In genomic region chr6:55434360-55434759, GRCm38 (mm10) we compare ENCODE assay signal across 7 mouse cellular contexts. TPM values are rescaled to one million over a fixed set of nuclear protein-coding genes. Genes with fewer than 3 reads are reported as not detected.
DNase-seq lines count a peak whose midpoint lies in the region.

No protein-coding gene starts in this region.

- peak; percentile 48 for DNase-seq in MN1 (ENCODE audit: low spot score)
- peak; percentile 40 for DNase-seq in embryo, embryonic 10 days (ENCODE audit: low spot score)
- DNase-seq in heart, postnatal 25 days (ENCODE audit: low spot score), result peak; percentile 55
- peak; percentile 45 for DNase-seq in left cerebral cortex, postnatal 4 days
- DNase-seq in right cerebral cortex, postnatal 36 days (ENCODE audit: low spot score in 2 of 2), result peak; percentile 48 to 60
- DNase-seq in cerebellum, adult 11 months, result no peak
- no peak for DNase-seq in ovary, postnatal 14 days (ENCODE audit: low spot score)

- intact Hi-C loops in heart, postnatal 25 days (cut with DNase I), result no loop called here
- intact Hi-C loops in left cerebral cortex, postnatal 4 days (cut with DNase I), result no loop called here

RNA-seq across cellular contexts. Expression of gene Adcyap1r1, which starts 17.4 kb away (rescaled TPM):
- 1 to 10 TPM; 5.1 to 5.4 TPM for total RNA-seq in heart, postnatal 25 days (2021)
- total RNA-seq in left cerebral cortex, postnatal 4 days (2021), result 100 to 1,000 TPM; 112 to 131 TPM

RNA-seq across cellular contexts. Expression of gene Ghrhr, which starts 58.3 kb away (rescaled TPM):
- not detected for total RNA-seq in heart, postnatal 25 days (2021)
- not detected for total RNA-seq in left cerebral cortex, postnatal 4 days (2021)

Comparison
In these comparisons a context has a peak if more than half of its experiments do, and no peak if none do; other contexts are left out.
1. DNase-seq: peak in MN1 (single experiment), embryo, embryonic 10 days (single experiment), heart, postnatal 25 days (single experiment), left cerebral cortex, postnatal 4 days (single experiment) and right cerebral cortex, postnatal 36 days (2 of 2); none in cerebellum, adult 11 months (single experiment) and ovary, postnatal 14 days (single experiment).
2. RNA of gene Adcyap1r1, which starts 17.4 kb away (total RNA-seq): 112 to 131 TPM in left cerebral cortex, postnatal 4 days; 5.1 to 5.4 TPM in heart, postnatal 25 days; every median in the first group is over 10 times any median in the second.